Mouse (Mus musculus) liver, embryonic 14.5 days (tissue): ENCODE data around the gene 5730522E02Rik. TPM values are rescaled to one million over a fixed set of nuclear protein-coding genes. Genes with fewer than 3 reads are reported as not detected.

Source experiments
- ATAC-seq: fragments of 200-750 bp; cut with Nextera tagmentation; 2 replicates; pipeline ENCODE4 v1.8.0; 2017; ENCODE audit warnings: moderate number of reproducible peaks, mild to moderate bottlenecking, moderate library complexity; ENCODE audit not compliant: insufficient read depth
- DNase-seq, 3 experiments: peaks; one replicate each; pipeline ENCODE4 v3.0.0-alpha.2; 2012 to 2013; ENCODE audit warnings: low read depth in 3 of 3, low spot score in 3 of 3
- H3K27ac ChIP-seq: fragments of 300-500 bp; sonication (generic); 2 replicates; pipeline ENCODE4 v1.5.1; 2014; ENCODE audit warnings: moderate library complexity, mild to moderate bottlenecking, control low read depth, inconsistent platforms
- H3K27me3 ChIP-seq: fragments of 300-500 bp; sonication (generic); 2 replicates; pipeline ENCODE4 v1.6.1; 2014; ENCODE audit warnings: mild to moderate bottlenecking, low read length, moderate library complexity; ENCODE audit not compliant: control insufficient read depth, insufficient read depth
- H3K36me3 ChIP-seq: fragments of 300-500 bp; sonication (generic); replicated peaks from 2 replicates; pipeline ENCODE4 v1.6.1; 2014; ENCODE audit warnings: low read depth; ENCODE audit not compliant: control insufficient read depth, insufficient read depth
- H3K4me1 ChIP-seq, 2 experiments: fragments of 200-500 bp in 1 of 2; fragments of 300-500 bp in 1 of 2; sonication (generic) in 1 of 2; replicated peaks; 2 replicates each; pipeline ENCODE4 v1.6.1; 2012 to 2014; ENCODE audit warnings: antibody characterized with exemption in 1 of 2, inconsistent platforms in 1 of 2, low read length in 1 of 2; ENCODE audit not compliant: control insufficient read depth in 2 of 2, insufficient read depth in 2 of 2
- H3K4me2 ChIP-seq: fragments of 300-500 bp; sonication (generic); 2 replicates; pipeline ENCODE4 v1.6.1; 2014; ENCODE audit warnings: low read depth, mild to moderate bottlenecking, control low read depth, moderate library complexity
- H3K4me3 ChIP-seq, 2 experiments: fragments of 200-500 bp in 1 of 2; fragments of 300-500 bp in 1 of 2; sonication (generic) in 1 of 2; 2 replicates each; pipeline ENCODE4 v1.5.1; 2012 to 2014; ENCODE audit warnings: low read depth in 2 of 2, low read length in 2 of 2, mild to moderate bottlenecking in 2 of 2, control low read depth in 1 of 2, inconsistent platforms in 1 of 2, moderate library complexity in 1 of 2; ENCODE audit not compliant: insufficient read depth in 1 of 2
- H3K9ac ChIP-seq: fragments of 300-500 bp; sonication (generic); replicated peaks from 2 replicates; pipeline ENCODE4 v1.6.1; 2014; ENCODE audit warnings: mild to moderate bottlenecking, control low read depth, moderate library complexity
- H3K9me3 ChIP-seq: fragments of 300-500 bp; sonication (generic); 2 replicates; pipeline ENCODE4 v1.6.1; 2016; ENCODE audit warnings: low read length, mixed read lengths; ENCODE audit not compliant: control insufficient read depth
- CTCF ChIP-seq: IDR thresholded peaks from 2 replicates; pipeline ENCODE4 v1.5.1; 2016; ENCODE audit warnings: antibody characterized with exemption, low read depth, control low read depth
- EP300 ChIP-seq: IDR thresholded peaks from 2 replicates; pipeline ENCODE4 v1.6.1; 2016; ENCODE audit warnings: antibody characterized with exemption, low read depth
- WGBS: fragments of 180-500 bp; shearing (Covaris S2); extraction: QIAGEN DNeasy Blood & Tissue Kit; methylation state at CpG from one replicate; pipeline ENCODE4 v1.1.7; 2014; ENCODE audit not compliant: insufficient replicate concordance; 5-methylcytosine and 5-hydroxymethylcytosine counted together
- polyA plus RNA-seq, 2 experiments: library from polyadenylated mRNA; depleted of rRNA in 1 of 2; stranded (reverse) in 1 of 2; unstranded in 1 of 2; fragments of >200 nt; fragmentation: Nextera tagmentation in 1 of 2; extraction: Ambion mirVana in 1 of 2; gene quantifications; 2 replicates each; pipeline versions ENCODE4 v1.2.1 to v1.2.3; 2012 to 2014

5730522E02Rik gene
- polyA plus RNA-seq, 2 experiments = 0.10 to 0.25 TPM

DNA sequence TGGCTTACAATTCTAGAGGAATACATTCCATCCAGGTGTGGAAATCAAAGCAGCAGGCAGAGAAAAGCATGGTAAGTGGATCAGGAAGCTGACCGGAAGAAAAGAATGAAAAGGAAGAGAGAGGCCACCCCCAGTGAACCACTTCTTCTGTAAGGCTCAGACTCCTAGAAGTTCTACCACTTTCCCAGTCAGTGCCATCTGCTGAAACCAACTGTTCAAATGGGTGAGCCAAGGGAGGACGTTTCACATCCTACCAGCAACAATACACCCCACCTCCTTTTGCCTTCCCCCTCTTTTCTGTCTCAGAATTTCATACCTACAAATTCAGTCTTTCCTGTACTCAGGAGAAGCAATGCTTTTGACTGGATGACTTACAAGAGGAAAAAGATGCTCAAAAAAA, 197.0 kb downstream of the 5730522E02Rik start:
- Histone ChIP-seq H3K4me2 (no peak overlapping the region), H3K36me3 (no peaks in the 10 kb centered on the region), H3K9me3 (no peaks in the 10 kb centered on the region), H3K9ac (no peak overlapping the region), H3K27ac (no peak overlapping the region), H3K27me3 (no peaks in the 10 kb centered on the region), H3K4me1 (no peaks in the 10 kb centered on the region), H3K4me3 (no peak overlapping the region)
- ATAC-seq (no peak), DNase-seq (no peak)
- TF ChIP-seq EP300 = no peak
- TF ChIP-seq CTCF = no peak
- 34% methylated on average over 2 of the region's 2 CpGs for WGBS

DNA sequence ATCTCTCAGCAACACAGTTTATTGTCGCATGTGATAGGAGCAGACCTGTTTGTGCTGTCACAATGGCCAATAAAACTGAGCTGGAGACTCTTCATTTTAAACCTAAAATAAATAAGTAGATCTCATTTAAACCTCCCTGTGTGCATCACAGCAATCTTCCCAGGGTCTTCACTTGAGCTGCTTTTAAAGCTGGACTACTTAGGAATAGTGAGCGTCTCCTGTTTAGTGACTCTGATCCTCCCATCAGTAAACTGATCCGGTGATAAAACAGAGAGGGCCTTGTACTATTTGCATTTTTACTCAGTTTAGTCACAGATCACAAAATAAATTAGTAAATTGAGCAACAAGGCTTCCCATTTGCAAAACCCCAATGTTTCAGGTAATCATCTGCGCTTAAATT, 206.5 kb downstream of the 5730522E02Rik start:
- Histone ChIP-seq H3K9me3 (no peaks in the 10 kb centered on the region), H3K36me3 (no peaks in the 10 kb centered on the region), H3K27me3 (no peaks in the 10 kb centered on the region), H3K4me1 (no peaks in the 10 kb centered on the region), H3K27ac (no peak overlapping the region), H3K4me3 (no peak overlapping the region), H3K4me2 (no peak overlapping the region), H3K9ac (no peak overlapping the region)
- TF ChIP-seq EP300 = no peak
- TF ChIP-seq CTCF = no peak
- no peak for ATAC-seq
- 70% methylated on average over 4 of the region's 4 CpGs for WGBS
- no peak for DNase-seq

DNA sequence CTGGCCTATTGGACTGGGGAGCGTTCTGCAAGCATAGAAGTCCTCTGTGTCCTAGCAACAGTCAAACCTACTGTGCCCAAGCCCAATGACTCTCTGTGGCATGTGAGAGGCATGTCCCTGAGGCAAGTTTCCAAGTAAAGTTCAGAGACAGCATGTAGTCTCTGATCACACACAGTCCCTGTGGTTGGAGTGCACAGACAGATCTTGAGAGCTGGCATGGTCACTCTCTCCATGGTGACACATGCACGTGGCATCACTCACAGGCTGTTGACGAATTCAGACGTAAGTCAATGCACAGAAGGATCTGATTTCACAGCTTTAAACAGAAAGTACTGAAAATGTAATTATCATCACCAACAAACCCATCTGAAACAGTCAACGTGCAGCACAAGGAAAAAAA, 210.8 kb downstream of the 5730522E02Rik start:
- 65% methylated on average over 5 of the region's 5 CpGs for WGBS
- ATAC-seq (no peak), DNase-seq (no peak)
- no peak for TF ChIP-seq CTCF
- TF ChIP-seq EP300 = no peak
- Histone ChIP-seq H3K4me1 (no peaks in the 10 kb centered on the region), H3K4me2 (no peak overlapping the region), H3K9ac (no peak overlapping the region), H3K36me3 (no peaks in the 10 kb centered on the region), H3K4me3 (no peak overlapping the region), H3K27me3 (no peaks in the 10 kb centered on the region), H3K27ac (no peak overlapping the region), H3K9me3 (no peaks in the 10 kb centered on the region)

DNA sequence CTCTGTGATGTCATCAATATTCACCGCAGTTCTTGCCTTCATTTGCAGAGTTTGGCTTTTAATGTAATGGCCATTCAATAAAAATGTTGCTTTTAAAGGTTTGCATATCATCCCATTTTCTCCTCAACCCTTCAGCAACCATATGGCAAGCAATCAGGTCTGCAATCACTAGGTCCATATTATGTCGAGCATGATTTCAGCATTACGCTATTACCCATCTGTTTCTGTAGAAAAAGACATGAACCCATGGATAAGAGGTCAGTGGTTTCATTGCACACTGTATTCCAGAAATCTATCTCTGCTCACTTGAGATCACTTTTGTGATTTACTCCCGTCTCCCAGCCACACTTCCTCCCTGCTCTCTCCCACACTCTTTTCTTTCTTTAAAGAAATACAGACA, 213.1 kb downstream of the 5730522E02Rik start:
- H3K27me3 ChIP-seq = no peaks in the 10 kb centered on the region
- H3K4me3 ChIP-seq = no peak overlapping the region
- H3K4me2 ChIP-seq = no peak overlapping the region
- ATAC-seq (no peak), DNase-seq (no peak)
- no peaks in the 10 kb centered on the region for H3K9me3 ChIP-seq
- no peaks in the 10 kb centered on the region for H3K36me3 ChIP-seq
- no peaks in the 10 kb centered on the region for H3K4me1 ChIP-seq
- no peak overlapping the region for H3K27ac ChIP-seq
- 62% methylated on average over 4 of the region's 4 CpGs for WGBS
- H3K9ac ChIP-seq = no peak overlapping the region
- TF ChIP-seq EP300 = no peak
- TF ChIP-seq CTCF = no peak

DNA sequence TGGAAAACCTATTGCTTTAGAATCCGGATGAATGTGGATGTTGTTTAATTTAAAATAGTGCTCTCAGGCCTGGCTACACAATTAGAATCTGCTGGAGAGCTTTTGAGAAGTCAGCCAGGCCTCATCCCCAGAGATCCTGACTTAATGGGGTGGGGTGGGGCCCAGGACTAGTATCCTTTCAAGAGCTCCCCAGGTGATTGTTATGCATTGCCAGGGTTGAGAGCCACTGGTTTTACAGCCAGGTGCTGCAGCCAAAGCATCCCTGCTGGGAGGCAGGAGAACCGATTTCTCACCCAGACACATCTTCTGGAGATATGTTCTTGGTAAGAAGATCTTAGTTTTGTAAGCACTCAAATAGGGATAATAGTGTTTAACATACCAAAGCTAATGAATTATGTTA, 216.4 kb downstream of the 5730522E02Rik start:
- DNase-seq = no peak
- no peaks in the 10 kb centered on the region for H3K9me3 ChIP-seq
- no peak overlapping the region for H3K4me2 ChIP-seq
- no peaks in the 10 kb centered on the region for H3K36me3 ChIP-seq
- ATAC-seq = no peak
- no peaks in the 10 kb centered on the region for H3K4me1 ChIP-seq
- no peak overlapping the region for H3K4me3 ChIP-seq
- no peak overlapping the region for H3K27ac ChIP-seq
- TF ChIP-seq CTCF = no peak
- no peak for TF ChIP-seq EP300
- no peak overlapping the region for H3K9ac ChIP-seq
- H3K27me3 ChIP-seq = no peaks in the 10 kb centered on the region
- WGBS = 40% methylated on average over 2 of the region's 2 CpGs

DNA sequence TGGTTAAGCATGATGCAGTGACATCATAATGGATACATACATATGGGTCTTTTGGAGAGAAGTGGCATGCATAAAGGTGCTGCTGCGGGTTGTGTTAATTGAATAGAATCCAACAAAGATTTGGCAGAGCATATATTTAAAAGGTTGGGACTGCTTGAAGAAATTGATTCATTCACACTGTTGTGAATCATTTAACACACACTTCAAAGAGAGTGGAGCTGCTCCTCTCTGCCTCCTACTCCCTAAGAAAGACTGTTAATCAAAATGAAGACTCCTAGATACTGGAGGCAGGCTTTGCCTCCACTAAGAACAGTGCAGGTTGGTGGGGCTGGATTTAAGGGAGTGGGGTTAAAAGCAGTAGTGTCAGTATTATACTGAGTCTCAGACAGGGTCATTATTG, 218.3 kb downstream of the 5730522E02Rik start:
- no peaks in the 10 kb centered on the region for H3K27me3 ChIP-seq
- H3K36me3 ChIP-seq = no peaks in the 10 kb centered on the region
- TF ChIP-seq CTCF (no peak), EP300 (no peak)
- H3K4me1 ChIP-seq = no peaks in the 10 kb centered on the region
- no peak overlapping the region for H3K9ac ChIP-seq
- no peak for ATAC-seq
- H3K4me2 ChIP-seq = no peak overlapping the region
- DNase-seq = no peak
- no peak overlapping the region for H3K4me3 ChIP-seq
- H3K9me3 ChIP-seq = no peaks in the 10 kb centered on the region
- H3K27ac ChIP-seq = no peak overlapping the region
- WGBS = 74% methylated on average over 1 of the region's 1 CpGs
